Mouse (Mus musculus): Measurements from ENCODE around the gene Trf.

GRCm38 (mm10) chr9:103248618-103249017 lies 18.4 kb upstream of the Trf start:
- TF ChIP-seq POLR2A (IDR thresholded peaks at IDR 0.05; ENCODE audit: low read depth, low read length) (no peak), CTCF (IDR thresholded peaks at IDR 0.05; ENCODE audit: extremely low read depth, insufficient read length, insufficient replicate concordance, low read depth, low read length) (no peak)

Data from small intestine, adult 2 months (tissue).